Mouse (Mus musculus): ENCODE measurements around the gene Wfdc1. TPM values are rescaled to one million over a fixed set of nuclear protein-coding genes. Genes with fewer than 3 reads are reported as not detected.
A peak's percentile ranks its signal among the peaks of the same experiment; 100 is the strongest.

The Wfdc1 gene
- total RNA-seq, 2 experiments from 2014 or later: 6.3 to 6.7 TPM

DNA sequence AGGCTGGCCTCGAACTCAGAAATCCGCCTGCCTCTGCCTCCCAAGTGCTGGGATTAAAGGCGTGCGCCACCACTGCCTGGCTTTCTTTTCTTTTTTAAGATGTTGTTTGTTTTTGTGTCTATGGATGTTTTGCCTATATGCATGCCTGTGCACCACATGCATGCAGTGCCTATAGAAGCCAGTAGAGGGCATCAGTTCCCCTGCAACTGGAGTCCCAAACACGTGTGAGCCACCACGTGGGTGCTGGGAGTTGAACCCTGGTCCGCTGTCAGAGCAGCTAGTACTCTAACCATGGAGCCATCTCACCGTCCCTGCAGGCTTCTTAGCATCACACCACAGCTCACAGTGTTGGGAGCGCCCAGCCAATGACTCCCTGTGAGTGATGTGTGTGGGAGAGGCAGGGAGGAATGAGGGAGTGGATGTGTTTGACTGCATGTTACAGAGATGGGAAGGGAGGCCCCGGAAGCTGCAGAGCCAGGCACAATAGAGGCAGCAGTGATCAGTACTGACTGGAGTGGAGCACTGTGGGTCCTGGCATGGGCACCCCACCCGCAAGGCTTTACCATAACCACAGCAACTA is 7.9 kb downstream of the Wfdc1 start:
- peak; percentile 48 for TF ChIP-seq CTCF (conservative IDR thresholded peaks at IDR 0.05)
- no peak overlapping the region for H3K27ac ChIP-seq
- H3K4me3 ChIP-seq: no peak overlapping the region
- DNase-seq (ENCODE audit: low spot score in 2 of 2): no peak

DNA sequence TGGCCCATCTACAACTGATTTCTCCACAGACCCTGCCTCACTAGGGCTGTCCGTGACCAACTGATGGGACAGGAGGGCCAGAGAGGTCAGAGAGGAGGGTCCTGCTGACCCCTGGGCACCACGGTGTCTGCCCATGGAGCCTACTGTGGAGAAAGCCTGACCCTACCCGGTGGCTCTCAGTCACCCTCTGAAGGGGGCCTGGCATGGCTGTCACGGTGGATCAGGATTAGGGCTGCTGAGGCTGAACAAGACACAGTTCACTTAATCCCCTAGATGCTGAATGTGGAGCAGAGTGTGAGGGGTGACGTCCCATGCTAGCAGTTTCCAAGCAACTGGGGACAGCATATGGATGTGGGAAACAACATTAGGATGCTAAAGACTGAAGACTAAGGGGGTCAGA is 9.3 kb downstream of the Wfdc1 start:
- DNase-seq (ENCODE audit: low spot score in 2 of 2): no peak
- H3K27ac ChIP-seq: no peak overlapping the region
- H3K4me3 ChIP-seq: no peak overlapping the region
- TF ChIP-seq CTCF (conservative IDR thresholded peaks at IDR 0.05): no peak

DNA sequence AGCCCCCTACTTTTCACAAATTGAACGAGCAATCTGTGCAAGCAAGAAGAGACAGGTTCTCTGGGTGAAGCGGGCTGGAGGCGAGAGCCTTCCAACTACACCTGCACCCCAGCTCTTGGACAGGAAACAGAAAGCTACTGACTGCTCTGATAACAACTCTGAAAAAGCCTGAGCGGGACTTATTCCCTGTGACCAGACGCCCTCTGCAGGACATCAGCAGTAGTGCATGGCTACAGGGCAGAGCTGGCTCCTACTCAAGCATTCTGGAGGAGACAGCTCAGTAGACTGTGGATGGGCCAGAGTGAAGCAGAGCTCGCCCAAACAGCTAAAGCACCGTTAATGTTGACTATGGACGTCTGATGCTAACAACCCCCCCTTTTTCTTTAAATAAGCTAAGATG is 10.2 kb downstream of the Wfdc1 start:
- DNase-seq (ENCODE audit: low spot score in 2 of 2): peak; percentile 85 to 92
- no peak overlapping the region for H3K4me3 ChIP-seq
- H3K27ac ChIP-seq: no peak overlapping the region
- TF ChIP-seq CTCF (conservative IDR thresholded peaks at IDR 0.05): peak; percentile 98

DNA sequence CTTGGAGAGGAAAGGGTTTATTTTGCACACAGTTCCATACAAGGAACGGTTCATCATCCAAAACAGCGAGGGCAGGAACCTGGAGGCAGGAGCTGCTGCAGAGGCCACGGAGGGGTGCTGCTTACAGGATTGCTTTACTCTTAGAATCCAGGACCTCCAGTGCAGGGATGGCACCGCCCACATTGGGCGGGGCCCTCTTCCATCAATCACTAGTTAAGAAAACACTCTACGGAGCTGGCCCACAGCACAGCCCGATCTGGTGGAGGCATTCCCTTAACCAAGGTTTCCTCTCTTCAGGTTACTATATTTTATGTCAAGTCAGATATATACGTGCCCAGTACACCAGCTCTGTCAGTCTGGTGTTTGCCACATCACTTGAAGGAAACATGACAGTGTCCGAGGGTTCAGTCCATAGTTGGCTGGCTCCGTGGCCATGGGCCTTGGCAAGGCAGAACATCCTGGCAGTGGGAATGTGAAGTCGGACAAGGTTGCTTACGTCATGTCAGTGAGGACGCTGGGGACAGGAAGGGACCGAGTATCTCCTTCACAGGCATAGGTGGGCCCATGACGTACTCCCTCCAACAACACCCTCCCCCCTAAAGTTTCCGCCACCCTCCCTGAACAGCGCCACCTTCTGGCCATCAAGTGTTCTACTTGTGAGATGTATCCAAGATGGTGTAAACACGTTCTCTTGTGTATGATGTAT is 12.1 kb downstream of the Wfdc1 start:
- Histone ChIP-seq H3K4me3 (no peak overlapping the region; the same call in 1 of the 2 replicates), H3K27ac (no peak overlapping the region)
- TF ChIP-seq CTCF (conservative IDR thresholded peaks at IDR 0.05): peak; percentile 76
- no peak for DNase-seq (ENCODE audit: low spot score in 2 of 2)

DNA sequence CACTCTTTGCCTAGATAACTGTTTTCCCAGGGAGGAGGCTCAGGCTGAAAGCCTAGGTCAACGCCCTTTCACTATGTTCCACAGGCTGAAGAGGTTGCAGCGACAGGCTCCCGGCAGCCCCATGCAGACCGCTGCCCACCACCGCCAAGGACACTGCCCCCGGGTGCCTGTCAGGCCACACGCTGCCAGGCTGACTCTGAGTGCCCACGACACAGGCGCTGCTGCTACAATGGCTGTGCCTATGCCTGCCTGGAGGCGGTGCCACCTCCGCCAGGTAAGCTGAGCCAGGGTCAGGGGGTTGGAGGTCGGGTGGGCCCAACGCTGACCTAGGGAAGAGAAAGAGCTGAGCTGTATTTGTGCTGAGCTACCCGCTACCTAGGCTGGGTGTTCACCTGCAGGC is 13.0 kb downstream of the Wfdc1 start:
- Histone ChIP-seq H3K4me3 (no peak overlapping the region), H3K27ac (no peak overlapping the region)
- TF ChIP-seq CTCF (conservative IDR thresholded peaks at IDR 0.05): no peak
- no peak for DNase-seq (ENCODE audit: low spot score in 2 of 2)

DNA sequence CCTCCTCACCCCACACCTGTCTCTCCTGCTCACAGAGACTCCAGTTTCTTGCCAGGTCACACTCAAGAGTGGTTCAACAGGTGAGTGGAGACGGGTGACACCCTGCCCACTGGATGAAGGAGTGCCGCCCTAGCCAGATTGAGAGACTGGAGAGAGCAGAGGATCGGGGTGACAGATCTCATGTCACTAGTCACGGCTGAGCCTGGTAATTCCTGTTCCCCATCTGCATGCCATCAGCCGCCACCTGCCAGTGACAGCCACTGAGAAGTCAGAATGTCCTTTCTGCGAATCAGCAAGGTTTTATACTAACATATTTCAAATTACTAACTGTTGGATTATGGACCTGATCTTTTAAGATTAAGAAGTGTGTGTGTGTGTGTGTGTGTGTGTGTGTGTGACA is 24.4 kb downstream of the Wfdc1 start:
- Histone ChIP-seq H3K4me3 (no peak overlapping the region), H3K27ac (no peak overlapping the region)
- no peak for TF ChIP-seq CTCF (conservative IDR thresholded peaks at IDR 0.05)
- DNase-seq (ENCODE audit: low spot score in 2 of 2): no peak

DNA sequence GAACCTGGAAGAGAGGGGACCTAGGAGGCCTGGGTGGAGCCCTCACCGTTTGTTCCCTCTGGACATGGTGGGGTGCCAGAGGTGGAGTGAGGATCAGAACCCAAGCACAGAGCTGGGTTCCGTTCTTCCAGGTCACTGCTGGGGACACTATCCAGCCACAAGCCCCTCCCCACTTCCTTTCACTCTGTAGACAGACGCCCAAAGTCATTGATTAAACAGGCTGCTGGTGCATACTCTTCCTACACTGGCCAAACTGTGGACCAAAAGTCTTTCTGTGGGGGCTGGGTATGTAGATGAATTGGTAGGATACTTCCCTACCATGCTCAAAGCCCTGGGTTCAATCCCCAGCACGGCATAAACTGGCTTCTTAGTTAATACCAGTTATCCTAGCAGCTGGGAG is 25.8 kb downstream of the Wfdc1 start:
- no peak for TF ChIP-seq CTCF (conservative IDR thresholded peaks at IDR 0.05)
- H3K4me3 ChIP-seq: no peak overlapping the region
- DNase-seq (ENCODE audit: low spot score in 2 of 2): no peak
- no peak overlapping the region for H3K27ac ChIP-seq

DNA sequence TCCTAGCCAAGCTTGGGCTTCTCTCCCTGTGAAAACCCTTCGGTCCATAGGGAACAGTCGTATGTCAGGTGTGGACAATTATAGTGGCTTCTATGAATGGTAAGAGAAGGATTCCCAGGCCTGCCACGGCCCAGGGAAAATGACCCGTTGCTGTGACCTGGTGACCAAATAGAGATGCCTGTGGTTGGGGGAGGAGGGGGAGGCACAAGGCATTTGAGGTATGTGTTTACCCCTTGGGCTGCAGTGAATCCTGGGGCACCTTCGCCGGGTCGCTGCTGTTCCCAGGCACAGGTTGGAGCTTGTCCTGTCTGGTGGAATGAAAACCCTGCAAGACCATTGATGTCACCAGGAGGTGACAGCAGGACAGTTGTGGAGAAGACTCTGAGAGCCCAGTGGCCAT is 28.5 kb downstream of the Wfdc1 start:
- DNase-seq (ENCODE audit: low spot score in 2 of 2): no peak
- no peak overlapping the region for H3K27ac ChIP-seq
- no peak for TF ChIP-seq CTCF (conservative IDR thresholded peaks at IDR 0.05)
- H3K4me3 ChIP-seq: no peak overlapping the region

DNA sequence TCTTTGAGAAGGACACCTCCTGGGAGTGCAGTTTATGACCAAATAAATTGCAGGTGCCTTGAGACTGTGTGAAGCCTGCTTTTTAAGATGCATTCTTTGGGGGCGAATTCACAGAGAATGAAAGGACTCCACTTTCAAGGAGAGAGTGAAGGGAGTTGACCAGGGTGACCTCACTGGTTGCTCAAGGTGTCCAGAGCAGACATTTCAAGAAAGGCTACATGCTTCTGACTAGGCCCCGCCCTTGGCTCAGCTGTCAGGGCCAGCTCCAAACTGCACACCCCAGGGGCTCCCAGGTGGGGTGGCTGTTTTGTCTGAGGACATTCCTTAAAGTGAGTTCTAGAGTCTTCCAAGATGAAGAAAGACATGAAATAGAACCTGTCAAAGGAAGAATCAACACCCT is 31.0 kb downstream of the Wfdc1 start:
- Histone ChIP-seq H3K27ac (no peak overlapping the region), H3K4me3 (no peak overlapping the region)
- TF ChIP-seq CTCF (conservative IDR thresholded peaks at IDR 0.05): no peak
- no peak for DNase-seq (ENCODE audit: low spot score in 2 of 2)

DNA sequence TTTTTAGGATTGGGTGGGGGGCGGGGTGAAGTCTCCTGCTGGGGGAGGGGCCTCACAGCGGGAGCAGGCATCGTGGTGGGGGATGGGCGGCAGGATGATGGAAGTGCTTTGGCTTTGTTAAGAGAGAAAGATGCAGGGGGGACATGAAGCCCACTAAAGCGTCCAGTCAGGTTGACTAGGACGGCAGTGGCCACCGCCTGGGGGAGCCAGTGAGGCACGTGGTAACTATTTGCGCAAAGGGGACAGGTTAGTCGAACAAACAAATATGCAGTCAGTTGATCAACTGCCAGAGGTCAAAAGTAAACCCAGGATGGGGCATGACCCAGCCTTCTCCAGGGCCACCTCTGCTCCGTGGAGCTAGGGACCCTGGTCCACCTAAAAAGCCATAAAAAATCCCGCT is 32.8 kb downstream of the Wfdc1 start:
- H3K27ac ChIP-seq: no peak overlapping the region
- H3K4me3 ChIP-seq: no peak overlapping the region
- TF ChIP-seq CTCF (conservative IDR thresholded peaks at IDR 0.05): peak; percentile 85
- DNase-seq (ENCODE audit: low spot score in 2 of 2): peak; percentile 17 to 44

DNA sequence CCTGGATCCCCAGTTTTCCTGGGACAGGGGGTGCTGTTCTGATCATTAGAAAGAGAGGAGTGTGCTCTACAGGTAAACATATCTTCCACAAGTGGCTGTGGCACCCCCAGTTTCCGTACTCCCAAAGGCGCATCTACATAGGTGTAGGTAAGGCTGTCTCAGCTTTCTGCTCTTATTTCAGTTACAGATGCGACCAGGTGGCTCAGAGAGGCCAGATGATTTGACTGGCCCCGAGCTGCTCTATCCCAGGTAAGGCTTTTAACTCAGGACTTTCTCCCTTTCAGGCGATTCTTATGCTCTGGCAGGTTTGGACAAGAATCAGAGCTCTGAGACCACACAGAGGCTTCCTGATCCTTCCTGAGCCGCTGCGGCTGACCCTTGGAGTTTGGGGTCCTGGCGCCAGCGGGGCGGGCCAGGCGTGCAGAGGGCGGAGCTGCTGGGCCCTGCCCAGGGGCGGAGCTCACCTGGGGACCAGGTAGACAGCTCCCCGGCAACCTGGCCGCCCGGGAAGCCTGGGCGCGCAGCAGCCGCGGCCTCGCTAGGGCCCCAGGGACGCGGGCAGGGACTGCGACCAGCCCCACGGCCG is 33.5 kb downstream of the Wfdc1 start, which contains the start of gene Atp2c2:
Gene Atp2c2 (plus strand): TSS at position 461 of the 586 bp plus-strand sequence.
- Histone ChIP-seq H3K27ac (no peak within 1 kb of the TSS), H3K4me3 (no peak within 1 kb of the TSS)
- no peak for DNase-seq (ENCODE audit: low spot score in 2 of 2)
- no peak for TF ChIP-seq CTCF (conservative IDR thresholded peaks at IDR 0.05)

DNA sequence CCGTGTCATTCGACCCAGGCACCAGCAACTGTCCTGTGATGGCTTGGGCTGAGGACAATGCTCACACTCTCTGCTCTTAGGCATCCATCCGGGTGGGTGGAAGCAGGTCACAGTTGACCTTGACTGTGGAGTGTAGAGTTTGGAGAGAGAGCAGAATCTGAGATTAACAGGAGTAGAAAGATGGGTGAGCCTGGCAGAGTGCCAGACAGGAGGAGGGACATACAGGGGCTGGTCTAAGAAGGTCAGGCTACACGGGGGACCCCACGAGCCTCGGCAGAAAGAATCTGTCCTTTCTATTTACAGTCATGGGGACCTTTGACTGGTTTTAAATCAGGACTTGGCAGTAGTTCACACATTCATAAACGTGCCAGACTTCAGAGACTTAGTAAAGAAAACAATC is 36.8 kb downstream of the Wfdc1 start:
- DNase-seq (ENCODE audit: low spot score in 2 of 2): no peak
- Histone ChIP-seq H3K27ac (no peak overlapping the region), H3K4me3 (no peak overlapping the region)
- no peak for TF ChIP-seq CTCF (conservative IDR thresholded peaks at IDR 0.05)

DNA sequence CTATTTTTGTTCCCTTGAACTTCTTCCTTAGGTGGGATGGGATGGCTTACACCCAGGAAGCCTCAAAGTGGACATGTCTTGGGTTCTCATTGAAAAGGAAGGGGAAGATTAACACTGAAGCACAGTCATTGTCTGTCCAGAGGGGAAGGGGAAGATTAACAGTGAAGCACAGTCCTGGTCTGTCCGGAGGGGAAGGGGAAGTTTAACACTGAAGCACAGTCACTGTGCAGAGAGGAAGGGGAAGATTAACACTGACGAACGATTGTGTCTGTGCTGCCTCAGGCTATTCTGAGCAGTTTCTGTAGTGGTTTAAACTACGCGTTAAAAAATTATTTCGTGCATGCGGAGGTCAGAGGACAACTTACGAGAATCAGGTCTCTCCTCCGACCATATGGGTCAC is 41.0 kb downstream of the Wfdc1 start:
- TF ChIP-seq CTCF (conservative IDR thresholded peaks at IDR 0.05): no peak
- DNase-seq (ENCODE audit: low spot score in 2 of 2): no peak
- Histone ChIP-seq H3K27ac (no peak overlapping the region), H3K4me3 (no peak overlapping the region)

DNA sequence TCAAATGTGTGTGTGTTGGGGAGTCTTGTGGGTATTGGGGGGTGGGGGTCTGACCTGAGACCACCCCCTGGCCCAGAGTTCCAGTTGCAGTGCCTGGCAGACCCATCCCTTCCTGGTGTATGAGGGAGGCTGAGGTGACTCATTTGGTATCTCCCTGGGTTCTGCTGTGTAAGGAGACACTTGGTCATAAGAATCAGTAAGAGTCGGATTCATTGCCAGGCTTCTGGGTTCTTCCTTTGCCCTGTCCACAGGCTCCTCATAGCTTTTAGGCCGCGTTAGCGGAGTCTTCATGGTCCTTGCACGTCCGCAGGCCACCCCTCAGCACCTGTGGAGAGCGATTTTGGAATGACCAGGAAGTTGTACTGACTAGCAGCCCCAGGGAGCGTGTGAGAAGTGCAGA is 42.3 kb downstream of the Wfdc1 start:
- TF ChIP-seq CTCF (conservative IDR thresholded peaks at IDR 0.05): no peak
- no peak overlapping the region for H3K27ac ChIP-seq
- no peak overlapping the region for H3K4me3 ChIP-seq
- DNase-seq (ENCODE audit: low spot score in 2 of 2): no peak
